Mouse (Mus musculus) neural tube, embryonic 13.5 days (tissue): ENCODE measurements around the gene Samd4b. TPM values are rescaled to one million over a fixed set of nuclear protein-coding genes. Genes with fewer than 3 reads are reported as not detected.
"Not testable (repeated sequence)": the region's sequence is repeated elsewhere in the genome, so short reads cannot be mapped to it uniquely, and the experiment has no call there.

ENCODE experiments used
- ATAC-seq: fragments of 200-750 bp; cut with Nextera tagmentation; 2 replicates; pipeline ENCODE4 v1.8.0; 2017; ENCODE audit warnings: low read depth, mild to moderate bottlenecking, moderate TSS enrichment, moderate library complexity
- H3K27ac ChIP-seq: fragments of 300-500 bp; sonication (generic); replicated peaks from 2 replicates; pipeline ENCODE4 v1.5.1; 2015; ENCODE audit warnings: moderate library complexity, mild to moderate bottlenecking, inconsistent platforms
- H3K27me3 ChIP-seq: fragments of 300-500 bp; sonication (generic); 2 replicates; pipeline ENCODE4 v1.6.1; 2015; ENCODE audit warnings: mild to moderate bottlenecking, inconsistent platforms
- H3K36me3 ChIP-seq: fragments of 300-500 bp; sonication (generic); 2 replicates; pipeline ENCODE4 v1.6.1; 2015; ENCODE audit warnings: mild to moderate bottlenecking, inconsistent platforms
- H3K4me1 ChIP-seq: fragments of 300-500 bp; sonication (generic); replicated peaks from 2 replicates; pipeline ENCODE4 v1.6.1; 2015; ENCODE audit warnings: inconsistent platforms
- H3K4me2 ChIP-seq: fragments of 300-500 bp; sonication (generic); 2 replicates; pipeline ENCODE4 v1.6.1; 2015; ENCODE audit warnings: inconsistent platforms, mild to moderate bottlenecking, moderate library complexity
- H3K4me3 ChIP-seq: fragments of 300-500 bp; sonication (generic); 2 replicates; pipeline ENCODE4 v1.5.1; 2015; ENCODE audit warnings: mild to moderate bottlenecking, inconsistent platforms
- H3K9ac ChIP-seq: fragments of 300-500 bp; sonication (generic); 2 replicates; pipeline ENCODE4 v1.6.1; 2015; ENCODE audit warnings: moderate library complexity, mild to moderate bottlenecking, inconsistent platforms
- H3K9me3 ChIP-seq: fragments of 300-500 bp; sonication (generic); 2 replicates; pipeline ENCODE4 v1.6.1; 2016; ENCODE audit warnings: inconsistent platforms
- WGBS: fragments of 180-500 bp; shearing (Covaris S2); methylation state at CpG from one replicate; pipeline ENCODE4 v1.1.7; 2015; 5-methylcytosine and 5-hydroxymethylcytosine counted together
- polyA plus RNA-seq: library from polyadenylated mRNA; unstranded; fragments of >200 nt; fragmentation: Nextera tagmentation; extraction: Ambion mirVana; gene quantifications from 2 replicates; pipeline ENCODE4 v1.2.1, GENCODE M21; 2015

The Samd4b gene
- polyA plus RNA-seq, 1 experiment from 2014 or later = 25.6 TPM

- no peak overlapping the region for H3K4me3 ChIP-seq
- no peak overlapping the region for H3K27ac ChIP-seq
- no peaks in the 10 kb centered on the region for H3K4me1 ChIP-seq
- no peaks in the 10 kb centered on the region for H3K36me3 ChIP-seq
- no peak overlapping the region for H3K4me2 ChIP-seq
- 8% methylated on average over 19 of the region's 19 CpGs for WGBS
- H3K9ac ChIP-seq = no peak overlapping the region
- H3K9me3 ChIP-seq = no peaks in the 10 kb centered on the region
- H3K27me3 ChIP-seq = 0 out of 2 replicates have a peak, but pooled peaks cover 4% of the 10 kb centered on the region
- no peak for ATAC-seq
Observed at GRCm38 (mm10) chr7:28527922-28528719, 69.8 kb downstream of the Samd4b start.

- H3K4me1 ChIP-seq, H3K4me2 ChIP-seq, H3K9me3 ChIP-seq, H3K27me3 ChIP-seq, H3K4me3 ChIP-seq, H3K9ac ChIP-seq, ATAC-seq, H3K27ac ChIP-seq, H3K36me3 ChIP-seq: not testable (repeated sequence)
- WGBS = 67% methylated on average over 5 of the region's 6 CpGs
Observed at GRCm38 (mm10) chr7:28522536-28522935, 75.4 kb downstream of the Samd4b start, which contains the start of gene Ifnl3. TSS of gene Ifnl3 (plus strand) at chr7:28522836.

- Histone ChIP-seq H3K27ac (no peak overlapping the region), H3K36me3 (no peaks in the 10 kb centered on the region), H3K27me3 (no peaks in the 10 kb centered on the region), H3K9me3 (no peaks in the 10 kb centered on the region), H3K9ac (no peak overlapping the region), H3K4me3 (no peak overlapping the region), H3K4me2 (no peak overlapping the region), H3K4me1 (no peaks in the 10 kb centered on the region)
- 79% methylated on average over 8 of the region's 8 CpGs for WGBS
- ATAC-seq = no peak
Observed at GRCm38 (mm10) chr7:28511441-28511840, 86.5 kb downstream of the Samd4b start.

GRCm38 (mm10) chr7:28510405-28510974 is 87.5 kb downstream of the Samd4b start, which contains the start of gene Ifnl2:
TSS of gene Ifnl2 (minus strand) at chr7:28510455.
- not testable (repeated sequence) for H3K9ac ChIP-seq, H3K27me3 ChIP-seq, ATAC-seq, H3K4me1 ChIP-seq, H3K36me3 ChIP-seq, H3K27ac ChIP-seq, H3K4me2 ChIP-seq, H3K9me3 ChIP-seq, H3K4me3 ChIP-seq
- WGBS = 68% methylated on average over 8 of the region's 8 CpGs

GRCm38 (mm10) chr7:28509121-28509520 is 88.8 kb downstream of the Samd4b start:
- H3K4me1 ChIP-seq, H3K4me2 ChIP-seq, H3K9me3 ChIP-seq, H3K27ac ChIP-seq, H3K4me3 ChIP-seq, H3K36me3 ChIP-seq, ATAC-seq, H3K9ac ChIP-seq, H3K27me3 ChIP-seq: not testable (repeated sequence)
- WGBS = 69% methylated on average over 2 of the region's 2 CpGs

- Histone ChIP-seq H3K4me3 (no peak overlapping the region), H3K27ac (no peak overlapping the region), H3K27me3 (peaks cover 9% of the 10 kb centered on the region; the same call in 1 of the 2 replicates), H3K9me3 (peaks cover 6% of the 10 kb centered on the region; the same call in 1 of the 2 replicates), H3K4me1 (no peaks in the 10 kb centered on the region), H3K36me3 (no peaks in the 10 kb centered on the region), H3K9ac (no peak overlapping the region), H3K4me2 (no peak overlapping the region)
- WGBS = 6% methylated on average over 5 of the region's 5 CpGs
- ATAC-seq = no peak
Observed at GRCm38 (mm10) chr7:28505585-28505984, 92.4 kb downstream of the Samd4b start.

GRCm38 (mm10) chr7:28495426-28495825 is 102.5 kb downstream of the Samd4b start:
- Histone ChIP-seq H3K9ac (no peak overlapping the region), H3K9me3 (no peaks in the 10 kb centered on the region), H3K4me1 (peaks cover 6% of the 10 kb centered on the region; the same call in 1 of the 2 replicates), H3K27me3 (no peaks in the 10 kb centered on the region; the same call in 1 of the 2 replicates), H3K4me3 (no peak overlapping the region), H3K36me3 (no peaks in the 10 kb centered on the region), H3K27ac (peak overlapping the region; percentile 59), H3K4me2 (no peak overlapping the region)
- 54% methylated on average over 11 of the region's 11 CpGs for WGBS
- ATAC-seq = no peak

- peaks cover 17% of the 10 kb centered on the region for H3K27me3 ChIP-seq
- no peaks in the 10 kb centered on the region for H3K36me3 ChIP-seq
- 85% methylated on average over 8 of the region's 8 CpGs for WGBS
- no peaks in the 10 kb centered on the region for H3K9me3 ChIP-seq
- H3K4me1 ChIP-seq = peaks cover 15% of the 10 kb centered on the region
- no peak for ATAC-seq
- H3K27ac ChIP-seq = no peak overlapping the region
- no peak overlapping the region for H3K4me3 ChIP-seq
- H3K9ac ChIP-seq = no peak overlapping the region
- no peak overlapping the region for H3K4me2 ChIP-seq
Observed at GRCm38 (mm10) chr7:28492310-28492709, 105.6 kb downstream of the Samd4b start.

- Histone ChIP-seq H3K27ac (no peak overlapping the region), H3K9ac (no peak overlapping the region), H3K4me1 (peaks cover 15% of the 10 kb centered on the region), H3K4me3 (no peak overlapping the region), H3K36me3 (no peaks in the 10 kb centered on the region), H3K27me3 (peaks cover 25% of the 10 kb centered on the region), H3K9me3 (no peaks in the 10 kb centered on the region), H3K4me2 (peak overlapping the region; percentile 16; the same call in 1 of the 2 replicates)
- 32% methylated on average over 14 of the region's 14 CpGs for WGBS
- no peak for ATAC-seq
Observed at GRCm38 (mm10) chr7:28490903-28491302, 107.0 kb downstream of the Samd4b start.

GRCm38 (mm10) chr7:28490410-28490809 is 107.5 kb downstream of the Samd4b start:
- Histone ChIP-seq H3K4me2 (peak overlapping the region; percentile 16; the same call in 1 of the 2 replicates), H3K27me3 (peaks cover 25% of the 10 kb centered on the region), H3K4me3 (no peak overlapping the region), H3K9me3 (no peaks in the 10 kb centered on the region), H3K27ac (no peak overlapping the region), H3K4me1 (peaks cover 12% of the 10 kb centered on the region), H3K36me3 (no peaks in the 10 kb centered on the region), H3K9ac (no peak overlapping the region)
- 4% methylated on average over 10 of the region's 10 CpGs for WGBS
- ATAC-seq = no peak

GRCm38 (mm10) chr7:28488030-28488491 is 109.9 kb downstream of the Samd4b start:
- 4% methylated on average over 16 of the region's 16 CpGs for WGBS
- peak overlapping the region; percentile 19; the same call in 1 of the 2 replicates for H3K9ac ChIP-seq
- H3K4me1 ChIP-seq = peaks cover 9% of the 10 kb centered on the region
- no peak for ATAC-seq
- H3K27ac ChIP-seq = no peak overlapping the region
- H3K36me3 ChIP-seq = no peaks in the 10 kb centered on the region
- no peaks in the 10 kb centered on the region for H3K9me3 ChIP-seq
- peak overlapping the region; percentile 49 for H3K4me2 ChIP-seq
- H3K27me3 ChIP-seq = peaks cover 25% of the 10 kb centered on the region
- peak overlapping the region; percentile 18 for H3K4me3 ChIP-seq

GRCm38 (mm10) chr7:28484192-28484591 is 113.8 kb downstream of the Samd4b start:
- H3K4me2 ChIP-seq = no peak overlapping the region
- no peak for ATAC-seq
- H3K9ac ChIP-seq = no peak overlapping the region
- no peaks in the 10 kb centered on the region for H3K36me3 ChIP-seq
- peaks cover 9% of the 10 kb centered on the region for H3K4me1 ChIP-seq
- H3K27me3 ChIP-seq = peaks cover 25% of the 10 kb centered on the region
- no peak overlapping the region for H3K27ac ChIP-seq
- no peak overlapping the region for H3K4me3 ChIP-seq
- H3K9me3 ChIP-seq = no peaks in the 10 kb centered on the region
- 14% methylated on average over 4 of the region's 4 CpGs for WGBS
